Mouse (Mus musculus): ENCODE measurements at regions not wholly inside any gene's neighbourhood (a gene's known extent, or its start where the extent isn't known, plus 50 kb on each side); places are given as distances from the start of the nearest gene placed in this dataset.

- ATAC-seq (ENCODE audit: insufficient number of reproducible peaks, low FRiP score, low TSS enrichment), result no peak
These were observed 202.5 kb upstream of the 4930535I16Rik start for GRCm38 (mm10) chr4:124120334-124120733.

DNA sequence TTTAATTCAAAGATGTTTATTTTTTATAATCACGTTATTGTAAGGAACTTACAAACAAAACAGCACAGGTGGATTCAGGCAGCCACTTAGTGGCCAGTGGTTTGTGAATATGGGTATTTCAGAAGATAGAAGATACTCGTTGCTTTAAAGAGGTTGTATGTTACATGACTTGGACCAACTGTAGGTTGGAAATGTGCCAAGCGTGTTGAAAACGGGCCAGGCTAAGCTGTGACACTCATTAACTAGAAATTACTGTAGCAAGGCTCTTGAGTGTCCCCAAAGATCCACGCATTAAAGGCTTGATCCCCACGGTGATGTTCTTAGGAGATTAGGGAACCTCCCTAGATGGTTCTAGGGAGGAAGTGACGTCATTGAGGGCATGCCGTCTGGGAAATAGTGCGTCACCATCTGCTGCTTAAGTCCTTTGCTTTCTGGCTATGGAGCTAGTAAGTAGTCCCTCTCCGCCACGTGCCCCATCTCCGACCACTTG is 196.1 kb upstream of the 4930535I16Rik start:
- ATAC-seq (ENCODE audit: insufficient number of reproducible peaks, low FRiP score, low TSS enrichment), result no peak

GRCm38 (mm10) chr4:124110705-124111104 is 192.9 kb upstream of the 4930535I16Rik start:
- ATAC-seq (ENCODE audit: insufficient number of reproducible peaks, low FRiP score, low TSS enrichment), result no peak

- ATAC-seq (ENCODE audit: insufficient number of reproducible peaks, low FRiP score, low TSS enrichment), result no peak
These were observed 191.5 kb upstream of the 4930535I16Rik start for GRCm38 (mm10) chr4:124109371-124109770.

DNA sequence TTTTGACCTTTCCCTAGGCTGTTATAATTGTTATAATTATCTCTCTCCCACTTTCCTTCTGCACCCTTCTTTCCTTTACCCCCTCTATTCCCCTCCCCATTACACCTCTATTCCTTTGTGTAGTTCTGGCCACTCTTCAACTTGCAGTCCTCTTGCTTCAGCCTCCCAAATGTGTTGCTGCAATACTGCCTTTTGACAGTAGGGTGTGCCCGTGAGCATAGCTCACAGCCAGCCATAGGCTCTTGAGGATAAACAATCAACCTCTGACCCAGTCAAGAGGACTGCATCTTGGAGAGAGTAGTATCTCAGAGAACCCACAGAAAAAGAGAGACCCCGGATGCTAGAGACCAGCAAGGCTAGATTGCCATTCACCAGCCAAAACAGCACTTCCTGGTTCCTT is 184.9 kb upstream of the 4930535I16Rik start:
- ATAC-seq (ENCODE audit: insufficient number of reproducible peaks, low FRiP score, low TSS enrichment), result no peak

- no peak for ATAC-seq (ENCODE audit: insufficient number of reproducible peaks, low FRiP score, low TSS enrichment)
These were observed 169.0 kb upstream of the 4930535I16Rik start for GRCm38 (mm10) chr4:124086801-124087200.

GRCm38 (mm10) chr4:124086254-124086653 is 168.4 kb upstream of the 4930535I16Rik start:
- no peak for ATAC-seq (ENCODE audit: insufficient number of reproducible peaks, low FRiP score, low TSS enrichment)

GRCm38 (mm10) chr4:124079603-124080002 is 161.8 kb upstream of the 4930535I16Rik start:
- ATAC-seq (ENCODE audit: insufficient number of reproducible peaks, low FRiP score, low TSS enrichment), result no peak

DNA sequence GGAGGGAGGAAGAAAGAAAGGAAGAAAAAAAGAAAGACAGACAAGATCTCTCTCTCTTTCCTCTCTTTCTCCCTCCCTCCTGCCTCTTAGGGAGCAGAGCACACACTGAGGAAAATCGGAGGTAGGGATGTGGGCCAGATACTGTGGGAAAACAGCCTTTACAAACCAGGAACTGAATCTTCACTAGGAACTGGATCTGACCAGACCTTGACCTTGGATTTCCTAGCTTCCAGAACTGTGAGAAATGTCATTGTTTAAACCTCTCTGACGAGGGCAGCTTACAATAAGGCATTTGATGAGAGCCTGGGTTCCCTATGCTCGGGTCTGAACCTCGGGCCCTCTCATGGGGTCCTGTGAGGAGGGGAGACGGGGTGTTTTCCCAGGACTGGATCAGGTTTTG is 157.7 kb upstream of the 4930535I16Rik start:
- no peak for ATAC-seq (ENCODE audit: insufficient number of reproducible peaks, low FRiP score, low TSS enrichment)

DNA sequence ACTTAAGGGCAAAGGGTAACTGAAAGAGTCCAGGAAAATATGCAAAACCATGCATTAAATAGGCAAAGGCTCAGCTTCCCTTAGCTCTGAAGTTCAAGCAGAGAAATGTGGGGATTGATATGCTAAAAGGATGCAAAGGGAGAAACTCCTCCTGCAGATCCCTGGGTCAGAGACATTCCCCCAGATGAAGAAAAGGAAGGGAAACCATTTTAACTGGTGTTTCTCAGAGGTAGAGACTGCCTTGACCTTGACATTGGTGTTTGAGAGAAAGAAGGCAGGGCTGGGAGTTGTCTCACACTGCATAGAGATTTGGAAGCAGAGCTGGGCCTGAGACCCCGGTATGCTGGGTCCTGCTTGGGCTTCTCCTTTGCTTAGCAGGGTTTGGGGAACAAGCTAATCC is 155.8 kb upstream of the 4930535I16Rik start:
- no peak for ATAC-seq (ENCODE audit: insufficient number of reproducible peaks, low FRiP score, low TSS enrichment)

GRCm38 (mm10) chr4:124064601-124065000 is 146.8 kb upstream of the 4930535I16Rik start:
- ATAC-seq (ENCODE audit: insufficient number of reproducible peaks, low FRiP score, low TSS enrichment), result no peak

DNA sequence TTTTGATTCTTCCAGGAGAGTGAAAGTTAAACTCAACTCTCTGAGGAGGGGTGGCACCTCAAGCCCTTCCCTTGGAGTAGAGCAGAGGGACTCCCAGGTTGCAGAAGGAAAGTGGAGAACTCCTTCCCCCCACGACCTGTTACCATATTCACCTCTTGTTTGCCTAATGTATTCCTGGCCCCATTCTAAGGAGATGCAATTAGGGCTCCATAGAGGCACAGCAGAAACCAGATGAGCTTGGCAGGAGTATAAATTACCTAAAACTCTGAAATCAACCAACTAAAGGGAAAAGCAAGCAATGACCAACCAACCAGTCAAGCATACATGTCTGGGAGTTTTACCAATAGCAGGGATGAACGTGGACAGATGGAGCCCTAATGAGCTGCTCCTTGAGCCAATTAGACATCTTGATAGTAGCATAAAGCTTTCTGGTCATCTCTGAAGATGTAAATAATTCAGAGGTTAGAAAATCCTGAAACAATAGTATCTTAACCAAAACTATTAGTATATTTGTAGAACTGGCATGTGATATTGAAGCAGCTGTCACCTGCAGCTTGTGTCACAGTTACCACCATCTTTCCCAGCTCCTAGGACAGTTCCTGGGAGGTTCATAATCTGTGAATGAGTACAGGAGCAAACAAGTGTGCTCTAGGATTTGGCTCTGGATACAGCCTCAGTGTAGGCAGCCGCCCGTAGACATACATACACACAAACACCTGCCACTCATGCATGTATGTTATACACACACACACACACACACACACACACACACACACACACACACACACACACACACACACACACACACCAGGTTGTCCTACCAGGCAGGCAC is 145.7 kb upstream of the 4930535I16Rik start:
- ATAC-seq (ENCODE audit: insufficient number of reproducible peaks, low FRiP score, low TSS enrichment), result no peak

DNA sequence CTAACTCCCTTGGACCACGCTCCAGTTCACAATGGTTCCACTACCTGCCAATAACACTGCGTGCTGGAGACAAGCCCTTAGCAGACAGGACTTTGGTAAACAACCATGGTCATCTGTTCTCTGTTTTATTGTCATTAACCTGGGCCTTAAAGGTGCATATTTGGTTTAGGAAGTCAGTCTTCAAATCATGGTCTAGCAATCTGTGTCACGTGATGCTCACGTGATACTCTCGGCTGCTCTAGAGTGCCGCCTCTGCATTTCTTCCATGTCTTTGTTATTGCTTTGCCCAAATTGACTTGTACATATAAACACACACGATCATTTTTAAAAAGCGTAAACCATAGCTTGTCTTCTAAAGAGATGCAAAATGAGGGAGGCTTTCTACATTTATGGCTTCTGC is 139.8 kb upstream of the 4930535I16Rik start:
- no peak for ATAC-seq (ENCODE audit: insufficient number of reproducible peaks, low FRiP score, low TSS enrichment)

- ATAC-seq (ENCODE audit: insufficient number of reproducible peaks, low FRiP score, low TSS enrichment), result no peak
These were observed 136.5 kb upstream of the 4930535I16Rik start for GRCm38 (mm10) chr4:124054240-124054760.

DNA sequence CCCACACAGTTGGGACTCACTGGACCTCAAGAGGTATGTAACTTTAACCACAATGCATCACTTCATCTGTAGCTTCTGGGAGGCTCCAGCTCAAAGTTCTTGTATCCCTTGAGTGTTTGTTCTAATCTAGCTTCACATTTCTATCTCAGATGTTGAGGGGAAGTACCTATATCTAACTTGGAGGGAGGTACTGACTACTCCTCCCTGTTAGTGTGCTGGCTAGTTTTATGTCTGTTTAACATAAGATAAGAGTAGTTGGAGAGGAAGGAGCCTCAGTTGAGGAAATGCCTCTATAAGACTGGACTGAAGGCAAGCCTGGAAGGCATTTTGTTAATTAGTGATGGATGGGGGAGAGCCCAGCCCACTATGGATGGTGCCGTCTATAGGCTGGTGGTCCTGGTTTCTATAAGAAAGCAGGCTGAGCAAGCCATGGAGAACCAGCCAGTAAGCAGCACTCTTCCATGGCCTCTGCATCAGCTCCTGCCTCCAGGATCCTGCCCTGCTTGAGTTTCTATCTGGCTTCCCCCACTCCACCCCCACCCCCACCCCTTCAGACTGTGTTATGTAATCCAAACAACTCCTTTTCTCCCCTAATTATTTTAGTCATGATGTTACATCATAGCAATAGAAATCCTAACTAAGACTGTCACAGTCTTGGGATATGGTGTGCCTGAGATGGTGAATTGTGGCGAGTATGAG is 135.7 kb upstream of the 4930535I16Rik start:
- ATAC-seq (ENCODE audit: insufficient number of reproducible peaks, low FRiP score, low TSS enrichment), result no peak

- ATAC-seq (ENCODE audit: insufficient number of reproducible peaks, low FRiP score, low TSS enrichment), result no peak
These were observed 134.6 kb upstream of the 4930535I16Rik start for GRCm38 (mm10) chr4:124052387-124052786.

GRCm38 (mm10) chr4:124048348-124048831 is 130.6 kb upstream of the 4930535I16Rik start:
- no peak for ATAC-seq (ENCODE audit: insufficient number of reproducible peaks, low FRiP score, low TSS enrichment)

DNA sequence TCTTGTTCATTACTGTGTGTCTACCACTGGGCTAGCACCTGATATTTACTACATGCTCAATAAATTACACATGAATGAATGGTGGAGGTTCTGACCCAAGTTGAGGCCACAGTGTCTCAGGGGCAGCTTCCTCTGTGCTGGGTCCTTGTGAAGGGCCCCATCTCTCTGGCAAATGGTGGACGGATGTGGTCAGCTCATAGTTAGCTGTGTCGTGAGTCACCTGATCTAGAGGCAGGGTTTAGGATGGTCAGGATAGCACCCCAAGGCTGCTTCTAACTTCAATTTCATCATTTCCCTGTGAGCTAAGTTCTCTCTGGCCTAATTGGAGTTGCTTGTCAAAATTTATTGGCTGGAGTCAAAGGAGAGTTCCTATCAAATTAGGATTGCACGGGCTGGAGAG is 130.1 kb upstream of the 4930535I16Rik start:
- no peak for ATAC-seq (ENCODE audit: insufficient number of reproducible peaks, low FRiP score, low TSS enrichment)

DNA sequence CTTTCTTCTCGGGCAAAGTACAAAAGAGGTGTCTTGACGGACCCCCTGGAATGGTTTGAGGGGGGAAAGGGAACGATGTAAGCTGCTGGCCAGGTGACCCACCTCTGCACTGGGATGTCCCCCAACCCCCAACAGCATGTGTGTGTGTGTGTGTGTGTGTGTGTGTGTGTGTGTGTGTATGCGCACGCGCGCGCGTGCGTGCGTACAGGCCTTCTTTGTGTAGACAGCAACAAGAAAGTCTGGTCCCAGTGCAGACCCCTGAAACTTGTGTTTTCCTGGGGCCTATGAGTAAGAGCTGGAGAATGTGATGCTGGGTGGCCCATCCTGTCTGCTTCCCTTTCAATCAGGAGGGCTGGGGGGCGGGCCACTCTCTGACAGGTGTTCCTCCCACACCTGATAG is 118.7 kb upstream of the 4930535I16Rik start:
- ATAC-seq (ENCODE audit: insufficient number of reproducible peaks, low FRiP score, low TSS enrichment), result no peak

GRCm38 (mm10) chr4:124035657-124036061 is 117.8 kb upstream of the 4930535I16Rik start:
- ATAC-seq (ENCODE audit: insufficient number of reproducible peaks, low FRiP score, low TSS enrichment), result no peak

DNA sequence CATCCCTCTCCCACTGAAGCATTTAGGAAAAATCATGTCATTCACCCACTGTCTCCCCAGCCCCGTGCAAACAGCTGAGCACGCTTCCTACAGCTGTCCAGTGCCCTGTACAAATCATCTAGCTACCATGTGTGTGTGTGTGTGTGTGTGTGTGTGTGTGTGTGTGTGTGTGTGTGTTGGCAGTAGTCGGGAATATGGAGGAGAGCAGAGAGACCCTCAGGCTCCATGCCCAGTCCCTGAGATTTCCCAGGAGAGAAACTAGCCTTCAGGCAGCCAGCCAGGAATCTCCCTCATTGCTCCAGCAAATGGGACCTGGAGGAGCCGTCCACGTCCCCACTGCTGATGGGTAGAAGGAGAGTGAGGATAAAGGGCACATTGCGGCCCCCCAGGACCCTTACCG is 117.4 kb upstream of the 4930535I16Rik start:
- ATAC-seq (ENCODE audit: insufficient number of reproducible peaks, low FRiP score, low TSS enrichment), result no peak

Data from cerebellum, adult (tissue).